Mouse (Mus musculus): ENCODE data around the gene Fsd2. TPM values are rescaled to one million over a fixed set of nuclear protein-coding genes. Genes with fewer than 3 reads are reported as not detected.

Gene Fsd2
- total RNA-seq, 2 experiments from 2014 or later, result 0.09 to 0.26 TPM

Other genes starting within 250 kb of the Fsd2 start
- gene Rps17, start 221.7 kb downstream of the Fsd2 start, total RNA-seq (2021), result 100 to 1,000 TPM; 537 to 543 TPM
- gene Cpeb1, start 111.5 kb downstream of the Fsd2 start, total RNA-seq (2021), result 100 to 1,000 TPM; 102 to 104 TPM
- 100 to 1,000 TPM; 156 to 159 TPM for gene Ap3b2, start 73.0 kb downstream of the Fsd2 start, total RNA-seq (2021)
- gene BC048679, start 68.7 kb downstream of the Fsd2 start, total RNA-seq (2021), result not detected
- 10 to 100 TPM; 15.1 to 17.5 TPM for gene Whamm, start 4.3 kb upstream of the Fsd2 start, total RNA-seq (2021)
- gene Homer2, start 140.6 kb upstream of the Fsd2 start, total RNA-seq (2021), result 10 to 100 TPM; 63.3 to 65.4 TPM
- gene Ramac, start 196.0 kb upstream of the Fsd2 start, total RNA-seq (2021), result 100 to 1,000 TPM in 1 of 2 experiments, 10 to 100 TPM in 1; 86.5 to 101 TPM
- 10 to 100 TPM; 23.6 to 28.1 TPM for gene 3110040N11Rik, start 222.5 kb upstream of the Fsd2 start, total RNA-seq (2021)

All from left cerebral cortex, adult 18-20 months (tissue).